Mouse (Mus musculus) stomach, embryonic 16.5 days (tissue): ENCODE results near the gene Spata18. TPM values are rescaled to one million over a fixed set of nuclear protein-coding genes. Genes with fewer than 3 reads are reported as not detected.

ENCODE experiments used
- ATAC-seq: fragments of 200-750 bp; cut with Nextera tagmentation; 2 replicates; pipeline ENCODE4 v1.8.0; 2017; ENCODE audit warnings: moderate number of reproducible peaks, moderate TSS enrichment; ENCODE audit not compliant: insufficient read depth, low FRiP score
- H3K27ac ChIP-seq: fragments of 300-500 bp; sonication (generic); 2 replicates; pipeline ENCODE4 v1.5.1; 2014; ENCODE audit warnings: low read length
- H3K27me3 ChIP-seq: fragments of 300-500 bp; sonication (generic); 2 replicates; pipeline ENCODE4 v1.6.1; 2014; ENCODE audit warnings: low read length, control low read depth, mixed read lengths; ENCODE audit not compliant: control insufficient read depth, insufficient read depth
- H3K36me3 ChIP-seq: fragments of 300-500 bp; sonication (generic); 2 replicates; pipeline ENCODE4 v1.6.1; 2014; ENCODE audit warnings: low read length; ENCODE audit not compliant: control insufficient read depth, insufficient read depth
- H3K4me1 ChIP-seq: fragments of 300-500 bp; sonication (generic); 2 replicates; pipeline ENCODE4 v1.6.1; 2014; ENCODE audit warnings: low read length, control low read depth, mixed read lengths; ENCODE audit not compliant: control insufficient read depth, insufficient read depth
- H3K4me2 ChIP-seq: fragments of 300-500 bp; sonication (generic); 2 replicates; pipeline ENCODE4 v1.6.1; 2014; ENCODE audit warnings: low read depth, low read length, mixed read lengths
- H3K4me3 ChIP-seq: fragments of 300-500 bp; sonication (generic); replicated peaks from 2 replicates; pipeline ENCODE4 v1.5.1; 2014; ENCODE audit warnings: mild to moderate bottlenecking, low read length
- H3K9ac ChIP-seq: fragments of 300-500 bp; sonication (generic); 2 replicates; pipeline ENCODE4 v1.6.1; 2014; ENCODE audit warnings: low read length
- H3K9me3 ChIP-seq: fragments of 300-500 bp; sonication (generic); replicated peaks from 2 replicates; pipeline ENCODE4 v1.6.1; 2016; ENCODE audit warnings: low read length, control low read depth; ENCODE audit not compliant: control insufficient read depth
- WGBS: fragments of 180-500 bp; shearing (Covaris S2); extraction: QIAGEN DNeasy Blood & Tissue Kit; methylation state at CpG from one replicate; pipeline ENCODE4 v1.1.7; 2014; 5-methylcytosine and 5-hydroxymethylcytosine counted together
- polyA plus RNA-seq: library from polyadenylated mRNA; unstranded; fragments of >200 nt; fragmentation: Nextera tagmentation; extraction: Ambion mirVana; gene quantifications from 2 replicates; pipeline ENCODE4 v1.2.1, GENCODE M21; 2015

The Spata18 gene
- polyA plus RNA-seq, 1 experiment from 2014 or later: 0.44 TPM

DNA sequence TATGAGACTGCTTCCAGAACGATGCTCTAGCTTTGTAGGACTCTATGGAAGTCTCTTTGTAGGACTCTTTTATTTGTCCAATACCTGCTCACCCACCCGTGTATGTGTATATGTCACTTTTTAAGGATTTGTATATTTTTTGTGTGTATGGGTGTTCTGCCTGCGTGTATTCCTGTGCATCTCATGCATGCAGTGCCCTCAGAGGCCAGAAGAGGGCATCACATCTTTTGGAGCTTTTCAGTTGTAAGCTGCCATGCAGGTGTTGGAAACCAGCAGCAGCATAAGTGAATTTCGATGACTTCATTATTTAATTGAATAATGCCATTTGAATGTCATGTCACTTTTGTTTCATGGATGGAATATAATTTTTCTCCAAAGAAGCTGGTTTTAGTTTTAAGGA, 9.1 kb upstream of the Spata18 start:
- no peaks in the 10 kb centered on the region for H3K36me3 ChIP-seq
- no peak overlapping the region for H3K4me3 ChIP-seq
- 83% methylated on average over 4 of the region's 4 CpGs for WGBS
- H3K4me1 ChIP-seq: no peaks in the 10 kb centered on the region
- no peaks in the 10 kb centered on the region for H3K9me3 ChIP-seq
- ATAC-seq: no peak
- H3K4me2 ChIP-seq: no peak overlapping the region
- H3K27ac ChIP-seq: no peak overlapping the region
- H3K9ac ChIP-seq: no peak overlapping the region
- H3K27me3 ChIP-seq: no peaks in the 10 kb centered on the region

DNA sequence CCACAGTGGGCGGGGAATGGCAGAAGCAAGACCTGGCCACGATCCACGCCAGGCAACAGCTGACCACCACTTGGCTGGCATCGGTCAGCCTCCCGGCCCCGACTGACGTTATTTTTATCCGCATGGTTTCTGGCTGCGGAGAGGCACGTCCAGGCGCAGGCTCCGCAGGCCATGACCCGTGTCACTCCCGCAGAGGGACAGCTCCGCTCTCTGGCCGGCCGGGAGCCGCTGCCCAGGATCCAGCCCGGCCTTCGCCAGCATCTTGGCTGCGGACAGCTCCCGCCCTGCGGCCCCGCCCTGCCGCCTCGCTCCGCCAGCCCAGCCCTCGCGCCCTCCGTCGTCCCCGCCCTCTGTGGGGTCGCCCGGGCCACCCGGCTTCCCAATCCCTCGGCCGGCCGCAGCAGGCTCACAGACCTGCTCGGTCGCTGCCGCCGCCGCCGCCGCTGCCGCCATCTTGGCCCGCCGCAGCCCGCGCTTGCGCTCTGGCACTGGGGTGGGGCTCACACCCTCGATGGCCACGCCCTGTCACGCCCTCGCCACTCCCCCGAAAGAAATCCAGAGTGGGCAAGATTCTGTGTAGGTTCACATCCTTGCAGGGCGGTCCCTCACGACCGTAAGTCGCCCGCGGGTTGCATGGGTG, 3.8 kb upstream of the Spata18 start, which contains the start of gene Sgcb:
Gene Sgcb (minus strand): TSS at position 530 of the 640 bp plus-strand sequence.
- Histone ChIP-seq H3K4me1 (peaks cover 11% of the 10 kb centered on the region), H3K4me3 (peak within 1 kb of the TSS; percentile 75), H3K9ac (peak within 1 kb of the TSS; percentile 85), H3K27ac (no peak within 1 kb of the TSS), H3K27me3 (peaks cover 38% of the 10 kb centered on the region), H3K36me3 (no peaks in the 10 kb centered on the region), H3K4me2 (peak within 1 kb of the TSS; percentile 76), H3K9me3 (no peaks in the 10 kb centered on the region)
- peak; percentile 88 for ATAC-seq
- WGBS: under 1% methylated on average over 62 of the region's 62 CpGs

DNA sequence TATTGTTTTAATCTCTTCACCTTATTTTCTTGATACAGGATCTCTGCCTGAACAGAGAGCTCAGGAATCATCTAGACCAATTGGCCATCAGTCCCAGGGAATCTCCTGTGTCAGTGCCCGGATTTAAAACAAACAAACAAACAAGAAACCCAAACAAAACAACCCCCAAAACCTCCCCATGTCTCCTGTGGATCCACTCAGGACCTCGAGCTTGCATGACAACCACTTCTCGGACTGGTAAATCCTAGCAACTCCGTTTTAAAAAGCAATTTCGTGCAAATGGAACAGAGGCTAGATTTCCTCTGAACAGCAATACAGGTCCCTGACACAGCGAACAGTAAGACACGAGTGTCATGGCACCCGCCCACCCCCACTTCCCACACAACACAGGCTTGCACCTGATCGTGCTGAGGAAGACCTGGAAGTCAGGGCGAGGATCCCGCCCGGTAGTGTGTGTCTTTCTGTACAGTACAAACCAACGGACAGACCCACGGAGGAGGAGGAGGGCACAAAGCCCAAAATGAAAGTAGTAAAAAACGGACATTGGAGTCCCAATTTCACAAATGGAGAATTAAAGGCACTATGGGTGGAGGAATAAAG, 714 bp upstream of the Spata18 start:
- Histone ChIP-seq H3K27me3 (peaks cover 49% of the 10 kb centered on the region), H3K27ac (no peak overlapping the region), H3K9ac (peak overlapping the region; percentile 67), H3K36me3 (no peaks in the 10 kb centered on the region), H3K4me3 (peak overlapping the region; percentile 62), H3K4me1 (peaks cover 11% of the 10 kb centered on the region), H3K9me3 (no peaks in the 10 kb centered on the region), H3K4me2 (peak overlapping the region; percentile 99)
- 2% methylated on average over 15 of the region's 15 CpGs for WGBS
- ATAC-seq: no peak

DNA sequence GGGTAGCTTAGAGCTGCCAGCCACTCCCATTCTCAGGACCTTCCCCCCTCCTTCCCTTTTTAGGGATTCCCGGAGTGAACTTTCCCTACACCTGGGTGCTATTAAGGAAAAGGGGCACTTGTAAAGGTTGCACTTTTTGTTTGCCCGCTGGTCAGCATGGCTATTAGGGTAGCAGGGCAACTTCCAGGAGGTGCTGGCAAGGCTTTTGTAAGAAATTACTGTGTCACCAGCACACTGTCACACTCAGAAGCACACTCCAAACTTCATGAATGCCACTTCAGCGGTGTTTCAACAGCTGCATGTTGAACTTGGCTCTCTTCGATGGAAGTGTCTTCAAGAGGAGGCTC, 649 bp downstream of the Spata18 start:
- Histone ChIP-seq H3K27ac (no peak overlapping the region), H3K4me1 (peaks cover 11% of the 10 kb centered on the region), H3K27me3 (peaks cover 49% of the 10 kb centered on the region), H3K36me3 (no peaks in the 10 kb centered on the region), H3K9ac (no peak overlapping the region; the same call in 1 of the 2 replicates), H3K4me3 (peak overlapping the region; percentile 62), H3K9me3 (no peaks in the 10 kb centered on the region), H3K4me2 (peak overlapping the region; percentile 99)
- ATAC-seq: no peak
- 4% methylated on average over 4 of the region's 4 CpGs for WGBS

DNA sequence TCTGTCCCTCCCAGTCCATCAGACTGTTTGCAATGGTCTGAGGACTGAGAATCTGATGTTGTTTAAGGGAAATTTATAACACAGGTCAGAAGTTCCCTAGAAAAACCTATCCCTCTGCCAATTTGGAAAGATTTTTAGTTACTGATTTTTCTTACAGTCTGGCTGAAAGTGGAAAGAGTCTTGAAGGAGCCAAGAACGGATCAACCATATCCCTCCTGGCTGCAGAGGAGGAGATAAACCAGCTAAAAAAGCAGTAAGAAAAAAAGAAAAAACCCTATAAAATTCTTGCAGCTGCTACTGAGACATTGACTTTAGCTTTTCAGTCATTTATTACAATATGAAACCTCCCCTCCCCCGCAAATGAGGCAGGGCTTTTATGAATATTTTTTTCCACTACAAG, 15.5 kb downstream of the Spata18 start:
- no peak overlapping the region for H3K27ac ChIP-seq
- no peak overlapping the region for H3K4me3 ChIP-seq
- no peaks in the 10 kb centered on the region for H3K9me3 ChIP-seq
- no peak overlapping the region for H3K4me2 ChIP-seq
- no peaks in the 10 kb centered on the region for H3K27me3 ChIP-seq
- ATAC-seq: no peak
- H3K36me3 ChIP-seq: no peaks in the 10 kb centered on the region
- no peak overlapping the region for H3K9ac ChIP-seq
- no peaks in the 10 kb centered on the region for H3K4me1 ChIP-seq
- WGBS: 51% methylated on average over 2 of the region's 2 CpGs

DNA sequence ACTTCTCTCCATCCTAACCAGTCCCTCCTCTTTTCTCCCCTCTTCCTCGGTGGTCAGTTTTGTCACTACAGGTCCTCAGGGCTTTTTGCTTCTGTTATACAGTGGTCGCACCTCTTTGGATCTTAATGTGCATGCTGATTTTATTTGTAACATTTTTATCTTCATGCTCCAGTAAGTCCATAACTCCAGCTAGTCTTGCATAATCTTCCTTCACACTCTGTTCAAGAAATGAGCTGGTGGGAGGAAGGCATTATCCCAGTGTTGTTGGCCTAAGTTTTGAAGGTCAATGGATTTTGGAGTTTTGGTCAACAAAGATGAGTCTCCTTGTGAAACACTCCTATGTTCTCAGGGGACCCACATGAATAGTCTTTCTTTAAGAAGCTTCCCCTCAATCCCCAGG, 16.7 kb downstream of the Spata18 start:
- 83% methylated on average over 2 of the region's 2 CpGs for WGBS
- H3K27ac ChIP-seq: no peak overlapping the region
- H3K36me3 ChIP-seq: no peaks in the 10 kb centered on the region
- no peaks in the 10 kb centered on the region for H3K9me3 ChIP-seq
- H3K27me3 ChIP-seq: no peaks in the 10 kb centered on the region
- no peaks in the 10 kb centered on the region for H3K4me1 ChIP-seq
- ATAC-seq: no peak
- H3K4me2 ChIP-seq: no peak overlapping the region
- no peak overlapping the region for H3K9ac ChIP-seq
- H3K4me3 ChIP-seq: no peak overlapping the region

DNA sequence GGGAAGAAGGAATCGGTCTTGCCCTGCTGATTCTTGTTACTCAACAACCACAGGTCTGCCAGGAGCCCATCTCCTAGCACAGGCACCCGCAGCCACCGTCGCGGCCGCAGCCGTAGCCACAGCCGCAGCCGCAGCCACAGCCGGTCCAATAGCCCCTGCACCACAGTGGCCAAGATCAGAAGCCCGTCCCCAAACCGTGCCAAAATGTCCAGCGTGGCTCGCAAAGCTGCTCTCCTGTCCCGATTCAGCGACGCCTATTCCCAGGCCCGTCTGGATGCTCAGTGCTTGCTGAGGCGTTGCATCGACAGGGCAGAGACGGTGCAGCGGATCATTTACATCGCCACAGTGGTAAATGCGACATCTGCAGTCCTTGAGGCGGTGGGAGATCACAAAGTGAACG, 18.2 kb downstream of the Spata18 start:
- H3K27me3 ChIP-seq: no peaks in the 10 kb centered on the region
- H3K4me2 ChIP-seq: no peak overlapping the region
- H3K27ac ChIP-seq: no peak overlapping the region
- no peak for ATAC-seq
- no peaks in the 10 kb centered on the region for H3K9me3 ChIP-seq
- no peak overlapping the region for H3K9ac ChIP-seq
- H3K4me1 ChIP-seq: no peaks in the 10 kb centered on the region
- H3K36me3 ChIP-seq: no peaks in the 10 kb centered on the region
- no peak overlapping the region for H3K4me3 ChIP-seq
- 47% methylated on average over 26 of the region's 26 CpGs for WGBS

DNA sequence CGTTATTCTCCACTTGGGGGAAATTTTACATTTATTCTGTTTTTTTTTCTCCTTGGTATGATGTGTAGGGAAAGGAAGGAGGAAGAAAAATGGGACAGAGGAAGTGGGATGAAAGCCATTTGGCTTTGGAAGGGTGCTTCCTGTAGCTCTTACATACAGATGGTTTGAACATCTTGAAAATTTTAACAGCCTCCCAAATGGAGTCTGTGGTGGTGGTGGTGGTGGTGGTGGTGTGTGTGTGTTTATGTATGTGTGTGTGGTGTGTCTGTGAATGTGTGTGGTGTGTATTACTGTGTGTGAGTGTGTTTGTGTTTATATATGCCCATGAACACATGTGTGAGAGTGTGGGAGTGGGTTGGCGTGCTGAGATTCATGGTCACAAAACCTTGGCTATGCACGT, 24.4 kb downstream of the Spata18 start:
- H3K36me3 ChIP-seq: no peaks in the 10 kb centered on the region
- no peak for ATAC-seq
- 68% methylated on average over 3 of the region's 3 CpGs for WGBS

DNA sequence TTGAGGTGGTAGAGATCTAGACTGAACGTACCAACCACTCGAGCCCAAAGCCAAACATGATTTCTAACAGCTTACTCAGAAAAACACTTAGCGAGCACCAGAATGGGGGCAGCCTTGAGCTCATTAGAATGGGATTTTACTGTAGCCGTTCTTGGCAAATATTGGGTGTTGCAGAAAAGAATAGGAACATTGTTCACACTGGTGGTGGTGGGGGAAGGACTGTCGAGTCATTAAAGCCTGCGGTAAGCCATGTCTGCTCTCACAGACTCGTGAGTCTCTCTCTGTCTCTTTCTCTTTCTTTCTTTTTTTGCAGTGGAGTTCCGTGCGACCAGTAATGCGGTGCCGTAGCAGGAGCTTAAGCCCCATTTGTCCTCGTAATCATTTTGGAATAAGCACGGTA, 25.4 kb downstream of the Spata18 start:
- H3K9ac ChIP-seq: no peak overlapping the region
- peak overlapping the region; percentile 6; the same call in 1 of the 2 replicates for H3K4me2 ChIP-seq
- no peaks in the 10 kb centered on the region for H3K36me3 ChIP-seq
- H3K4me3 ChIP-seq: no peak overlapping the region
- ATAC-seq: no peak
- no peaks in the 10 kb centered on the region for H3K4me1 ChIP-seq
- no peaks in the 10 kb centered on the region for H3K9me3 ChIP-seq
- H3K27ac ChIP-seq: no peak overlapping the region
- 62% methylated on average over 13 of the region's 13 CpGs for WGBS
- H3K27me3 ChIP-seq: no peaks in the 10 kb centered on the region

More for the DNA sequence above, 24.4 kb downstream of the Spata18 start:
- no peak overlapping the region for H3K9ac ChIP-seq
- H3K27me3 ChIP-seq: no peaks in the 10 kb centered on the region
- H3K4me3 ChIP-seq: no peak overlapping the region
- no peaks in the 10 kb centered on the region for H3K4me1 ChIP-seq
- H3K9me3 ChIP-seq: no peaks in the 10 kb centered on the region
- H3K4me2 ChIP-seq: no peak overlapping the region
- H3K27ac ChIP-seq: no peak overlapping the region
